Mouse (Mus musculus) liver, postnatal 0 days (tissue): ENCODE results near the gene Vasn. TPM values are rescaled to one million over a fixed set of nuclear protein-coding genes. Genes with fewer than 3 reads are reported as not detected.

Source experiments
- ATAC-seq: fragments of 200-750 bp; cut with Nextera tagmentation; 2 replicates; pipeline ENCODE4 v1.8.0; 2017; ENCODE audit warnings: mild to moderate bottlenecking, moderate library complexity
- DNase-seq: peaks from one replicate; pipeline ENCODE4 v3.0.0-alpha.2; 2016
- H3K27ac ChIP-seq: fragments of 300-500 bp; sonication (generic); 2 replicates; pipeline ENCODE4 v1.5.1; 2014; ENCODE audit warnings: antibody characterized with exemption, moderate library complexity, mild to moderate bottlenecking, low read depth
- H3K27me3 ChIP-seq: fragments of 300-500 bp; sonication (generic); 2 replicates; pipeline ENCODE4 v1.6.1; 2014; ENCODE audit warnings: low read length, control low read depth, mixed read lengths; ENCODE audit not compliant: insufficient read depth
- H3K36me3 ChIP-seq: fragments of 300-500 bp; sonication (generic); replicated peaks from 2 replicates; pipeline ENCODE4 v1.6.1; 2014; ENCODE audit warnings: mild to moderate bottlenecking, control low read depth, low read length, moderate library complexity, mixed read lengths; ENCODE audit not compliant: insufficient read depth
- H3K4me1 ChIP-seq: fragments of 300-500 bp; sonication (generic); 2 replicates; pipeline ENCODE4 v1.6.1; 2014; ENCODE audit warnings: antibody characterized with exemption, mild to moderate bottlenecking, control low read depth; ENCODE audit not compliant: insufficient read depth
- H3K4me2 ChIP-seq: fragments of 300-500 bp; sonication (generic); 2 replicates; pipeline ENCODE4 v1.6.1; 2014; ENCODE audit warnings: low read depth, mild to moderate bottlenecking, low read length, moderate library complexity, mixed read lengths
- H3K4me3 ChIP-seq: fragments of 300-500 bp; sonication (generic); 2 replicates; pipeline ENCODE4 v1.5.1; 2014; ENCODE audit warnings: low read depth, low read length
- H3K9ac ChIP-seq: fragments of 300-500 bp; sonication (generic); replicated peaks from 2 replicates; pipeline ENCODE4 v1.6.1; 2014; ENCODE audit warnings: mild to moderate bottlenecking, moderate library complexity
- H3K9me3 ChIP-seq: fragments of 300-500 bp; sonication (generic); 2 replicates; pipeline ENCODE4 v1.6.1; 2016; ENCODE audit warnings: mild to moderate bottlenecking, control low read depth, low read length, mixed read lengths
- CTCF ChIP-seq: sonication (generic); IDR thresholded peaks from 2 replicates; pipeline ENCODE4 v1.5.1; 2016; ENCODE audit warnings: antibody characterized with exemption, low read depth
- EP300 ChIP-seq: IDR thresholded peaks from 2 replicates; pipeline ENCODE4 v1.6.1; 2016; ENCODE audit warnings: antibody characterized with exemption, low read depth, mild to moderate bottlenecking
- whole genome bisulfite sequencing: fragments of 180-500 bp; shearing (Covaris S2); extraction: QIAGEN DNeasy Blood & Tissue Kit; methylation state at CpG from one replicate; pipeline ENCODE4 v1.1.7; 2014; ENCODE audit not compliant: insufficient replicate concordance; 5-methylcytosine and 5-hydroxymethylcytosine counted together
- polyA plus RNA-seq: library from polyadenylated mRNA; unstranded; fragments of >200 nt; fragmentation: Nextera tagmentation; extraction: Ambion mirVana; gene quantifications from 2 replicates; pipeline ENCODE4 v1.2.1, GENCODE M21; 2015

The Vasn gene
- 1.6 and 1.9 TPM in 2 replicates for polyA plus RNA-seq

GRCm38 (mm10) chr16:4639831-4640237 lies at the start of gene Vasn, which contains the start of gene Dnaja3:
Gene Vasn (plus strand): TSS chr16:4639941.
Gene Dnaja3 (plus strand): TSS chr16:4639989.
- H3K27me3 ChIP-seq: no peaks in the 10 kb centered on the region
- peak; percentile 82 for ATAC-seq

DNA sequence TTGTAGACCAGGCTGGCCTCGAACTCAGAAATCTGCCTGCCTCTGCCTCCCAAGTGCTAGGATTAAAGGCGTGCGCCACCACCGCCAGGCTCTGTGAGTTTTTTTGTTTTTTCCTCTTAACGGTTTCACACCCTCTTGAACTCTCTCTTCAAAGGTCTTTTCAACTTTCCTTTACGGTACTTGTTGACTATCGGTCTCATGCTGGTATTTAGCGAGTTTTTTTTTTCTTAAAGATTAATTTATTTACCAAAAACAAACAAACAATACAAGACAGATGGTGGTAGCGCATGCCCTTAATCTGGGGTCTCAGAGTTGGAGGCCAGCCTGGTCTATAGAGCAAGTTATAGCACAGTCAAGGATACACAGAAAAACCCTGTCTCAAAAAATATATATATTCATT lies 49.5 kb upstream of the Vasn start:
- Histone ChIP-seq H3K4me1 (peaks cover 27% of the 10 kb centered on the region), H3K27me3 (peaks cover 20% of the 10 kb centered on the region), H3K9ac (no peak overlapping the region), H3K4me2 (no peak overlapping the region), H3K36me3 (no peaks in the 10 kb centered on the region), H3K9me3 (no peaks in the 10 kb centered on the region), H3K27ac (no peak overlapping the region), H3K4me3 (no peak overlapping the region)
- ATAC-seq (no peak), DNase-seq (no peak)
- WGBS: 83% methylated on average over 9 of the region's 9 CpGs
- TF ChIP-seq CTCF (no peak), EP300 (no peak)

More at GRCm38 (mm10) chr16:4639831-4640237, at the start of gene Vasn, which contains the start of gene Dnaja3:
- Histone ChIP-seq H3K4me1 (peaks cover 42% of the 10 kb centered on the region), H3K9me3 (no peaks in the 10 kb centered on the region), H3K9ac (peak within 1 kb of the TSS; percentile 76), H3K4me2 (peak within 1 kb of the TSS; percentile 92), H3K27ac (peak within 1 kb of the TSS; percentile 89), H3K4me3 (peak within 1 kb of the TSS; percentile 65), H3K36me3 (peaks cover 19% of the 10 kb centered on the region)
- 6% methylated on average over 22 of the region's 22 CpGs for WGBS
- DNase-seq: peak; percentile 86
- TF ChIP-seq CTCF (no peak), EP300 (no peak)

DNA sequence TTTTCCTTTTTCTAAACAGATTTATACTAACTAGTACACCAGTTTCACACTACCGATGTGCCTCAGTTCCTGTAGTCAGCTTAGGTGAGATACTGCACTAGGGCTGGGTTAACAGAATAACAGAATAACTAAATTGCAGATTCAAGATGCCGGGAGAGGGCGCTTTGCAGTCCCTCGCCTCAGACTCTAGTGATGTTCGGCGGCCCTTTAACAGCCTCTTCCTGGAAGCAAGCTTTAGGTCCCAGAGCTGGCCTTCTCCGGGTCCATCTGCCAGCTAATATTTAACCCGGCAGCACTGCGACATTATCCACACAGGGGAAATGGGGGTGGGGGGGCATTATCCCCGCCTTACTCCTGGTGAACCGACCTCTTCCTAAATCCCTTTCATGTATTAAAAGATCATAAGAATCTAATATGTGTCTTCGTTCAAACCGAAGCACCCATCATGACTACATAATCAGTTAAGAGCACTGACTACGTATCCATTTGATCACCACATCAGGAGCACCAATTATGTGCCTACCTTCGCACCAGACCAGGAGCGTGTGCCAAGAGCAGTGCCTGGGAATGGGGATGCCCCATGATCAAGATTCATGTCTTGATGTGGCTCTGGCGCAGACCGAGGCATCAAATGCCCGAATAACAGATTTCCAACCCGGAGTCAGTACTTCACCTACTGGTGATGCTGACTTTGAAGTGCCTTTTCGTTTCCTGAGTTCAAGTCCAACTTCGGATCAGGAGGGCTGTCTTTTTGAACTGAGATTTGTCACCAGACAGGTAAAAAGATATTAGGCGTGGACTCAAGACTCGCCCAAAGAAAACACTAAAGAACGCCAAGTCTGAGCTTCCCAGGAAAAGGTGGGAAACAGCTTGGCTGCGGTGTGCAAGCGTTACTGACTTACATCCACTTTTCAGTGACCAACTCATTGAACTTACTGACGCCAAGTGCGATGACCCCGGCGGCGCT lies 46.5 kb upstream of the Vasn start:
- H3K9me3 ChIP-seq: no peaks in the 10 kb centered on the region
- peaks cover 10% of the 10 kb centered on the region; the same call in 1 of the 2 replicates for H3K4me1 ChIP-seq
- peak overlapping the region; percentile 44 for H3K27ac ChIP-seq
- H3K9ac ChIP-seq: peak overlapping the region; percentile 54
- WGBS: 24% methylated on average over 32 of the region's 32 CpGs
- no peaks in the 10 kb centered on the region for H3K36me3 ChIP-seq
- H3K4me2 ChIP-seq: peak overlapping the region; percentile 86
- peak overlapping the region; percentile 54 for H3K4me3 ChIP-seq
- peak; percentile 61 for TF ChIP-seq CTCF
- TF ChIP-seq EP300: no peak
- ATAC-seq (peak; percentile 47), DNase-seq (peak; percentile 58)
- H3K27me3 ChIP-seq: peaks cover 26% of the 10 kb centered on the region

GRCm38 (mm10) chr16:4593971-4594813 lies 45.5 kb upstream of the Vasn start, which contains the start of gene Glis2:
Gene Glis2 (plus strand): TSS chr16:4594713.
- H3K4me3 ChIP-seq: peak within 1 kb of the TSS; percentile 54
- H3K27me3 ChIP-seq: peaks cover 26% of the 10 kb centered on the region
- WGBS: under 1% methylated on average over 16 of the region's 74 CpGs
- ATAC-seq (peak; percentile 63), DNase-seq (peak; percentile 62)
- H3K9me3 ChIP-seq: no peaks in the 10 kb centered on the region
- H3K4me1 ChIP-seq: peaks cover 10% of the 10 kb centered on the region; the same call in 1 of the 2 replicates
- H3K27ac ChIP-seq: peak within 1 kb of the TSS; percentile 44
- no peak for TF ChIP-seq CTCF
- TF ChIP-seq EP300: no peak
- H3K36me3 ChIP-seq: no peaks in the 10 kb centered on the region
- peak within 1 kb of the TSS; percentile 54 for H3K9ac ChIP-seq
- H3K4me2 ChIP-seq: peak within 1 kb of the TSS; percentile 86

- DNase-seq (peak; percentile 39), ATAC-seq (no peak; the same call in 1 of the 2 replicates)
- TF ChIP-seq EP300 (no peak), CTCF (no peak)
- peak overlapping the region; percentile 37; the same call in 1 of the 2 replicates for H3K27ac ChIP-seq
- H3K9ac ChIP-seq: peak overlapping the region; percentile 54
- H3K9me3 ChIP-seq: no peaks in the 10 kb centered on the region
- H3K4me2 ChIP-seq: peak overlapping the region; percentile 86
- peaks cover 26% of the 10 kb centered on the region for H3K27me3 ChIP-seq
- no peaks in the 10 kb centered on the region for H3K36me3 ChIP-seq
- H3K4me1 ChIP-seq: peaks cover 10% of the 10 kb centered on the region; the same call in 1 of the 2 replicates
- 2% methylated on average over 43 of the region's 52 CpGs for WGBS
- H3K4me3 ChIP-seq: peak overlapping the region; percentile 54
These were observed 44.8 kb upstream of the Vasn start for GRCm38 (mm10) chr16:4594814-4595526.
